Mouse (Mus musculus): ENCODE measurements around the gene Zfp282. TPM values are rescaled to one million over a fixed set of nuclear protein-coding genes. Genes with fewer than 3 reads are reported as not detected.

Gene Zfp282
- polyA plus RNA-seq, 1 experiment from 2014 or later: 12.4 TPM

DNA sequence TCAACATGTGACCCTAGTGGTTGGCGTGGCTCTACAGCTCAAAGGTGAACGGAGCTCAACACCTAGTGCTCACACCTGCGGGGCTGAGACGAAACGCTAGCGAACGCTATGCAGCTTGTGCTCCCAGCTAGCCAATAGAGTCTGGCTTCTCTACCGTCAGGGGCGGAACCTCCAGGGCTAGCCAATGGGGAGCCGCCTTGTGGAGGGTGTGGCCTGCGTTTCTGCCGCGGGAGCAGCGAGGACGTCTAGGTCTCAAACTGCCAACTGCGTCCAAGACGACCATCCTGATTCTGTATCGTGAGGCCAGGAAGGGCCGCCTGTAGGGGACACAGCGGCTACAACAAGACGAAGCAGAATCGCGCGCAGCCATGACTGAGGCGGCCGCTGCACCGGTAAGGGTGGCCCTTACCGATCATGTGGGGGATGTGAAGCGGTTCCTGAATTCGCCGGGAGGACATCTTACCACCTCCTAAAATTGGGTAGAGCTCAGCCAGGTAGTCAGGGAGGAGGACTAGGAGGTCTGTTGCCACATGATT is 76.3 kb downstream of the Zfp282 start, which contains the start of gene Zfp956:
Gene Zfp956, plus strand, starts transcription at position 200 of the 536 bp plus-strand sequence.
- Histone ChIP-seq H3K27me3 (ENCODE audit: insufficient read depth, low read length) (no peaks in the 10 kb centered on the region), H3K4me1 (replicated peaks; ENCODE audit: insufficient read depth, low read length) (0 out of 2 replicates have a peak, but pooled peaks cover 10% of the 10 kb centered on the region), H3K4me2 (ENCODE audit: low read length) (peak within 1 kb of the TSS; percentile 85), H3K27ac (peak within 1 kb of the TSS; percentile 68; the same call in 1 of the 2 replicates), H3K9me3 (replicated peaks; ENCODE audit: low read length) (no peaks in the 10 kb centered on the region), H3K4me3 (replicated peaks; ENCODE audit: low read depth, low read length) (peak within 1 kb of the TSS; percentile 65), H3K9ac (ENCODE audit: low read depth, low read length) (peak within 1 kb of the TSS; percentile 53), H3K36me3 (ENCODE audit: insufficient read depth, low read length) (no peaks in the 10 kb centered on the region)
- ATAC-seq (replicated peaks; ENCODE audit: low FRiP score, low read depth) (peak; percentile 98), DNase-seq (ENCODE audit: low spot score) (peak; percentile 95)
- no peak; the same call in 1 of the 2 replicates for TF ChIP-seq CTCF (IDR thresholded peaks at IDR 0.05; ENCODE audit: low read depth)
- under 1% methylated on average over 31 of the region's 31 CpGs for WGBS

DNA sequence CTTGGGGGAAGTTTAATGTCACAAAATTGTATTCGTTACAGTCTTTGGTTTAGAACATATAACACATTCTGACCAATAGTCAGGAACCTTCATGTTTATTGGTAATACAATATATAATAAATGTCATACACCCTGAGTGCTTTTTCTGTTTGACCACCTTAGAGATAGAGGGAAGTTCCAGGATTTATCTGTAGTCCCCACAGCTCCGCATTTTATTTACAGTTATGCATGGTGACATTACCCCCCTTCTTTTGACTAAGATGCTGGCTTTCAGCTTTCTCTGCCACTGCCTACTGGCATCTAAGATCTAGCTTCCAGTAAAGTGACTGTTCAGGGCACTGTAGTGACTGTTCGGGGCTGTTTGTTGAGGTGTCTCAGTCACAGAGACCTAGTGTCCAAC is 77.4 kb downstream of the Zfp282 start:
- Histone ChIP-seq H3K4me1 (replicated peaks; ENCODE audit: insufficient read depth, low read length) (0 out of 2 replicates have a peak, but pooled peaks cover 10% of the 10 kb centered on the region), H3K27ac (no peak overlapping the region), H3K4me3 (replicated peaks; ENCODE audit: low read depth, low read length) (no peak overlapping the region), H3K9ac (ENCODE audit: low read depth, low read length) (no peak overlapping the region), H3K27me3 (ENCODE audit: insufficient read depth, low read length) (no peaks in the 10 kb centered on the region), H3K9me3 (replicated peaks; ENCODE audit: low read length) (no peaks in the 10 kb centered on the region), H3K36me3 (ENCODE audit: insufficient read depth, low read length) (no peaks in the 10 kb centered on the region), H3K4me2 (ENCODE audit: low read length) (peak overlapping the region; percentile 85; the same call in 1 of the 2 replicates)
- DNase-seq (ENCODE audit: low spot score) (no peak), ATAC-seq (replicated peaks; ENCODE audit: low FRiP score, low read depth) (no peak)
- no peak for TF ChIP-seq CTCF (IDR thresholded peaks at IDR 0.05; ENCODE audit: low read depth)
- WGBS: 86% methylated on average over 3 of the region's 3 CpGs

DNA sequence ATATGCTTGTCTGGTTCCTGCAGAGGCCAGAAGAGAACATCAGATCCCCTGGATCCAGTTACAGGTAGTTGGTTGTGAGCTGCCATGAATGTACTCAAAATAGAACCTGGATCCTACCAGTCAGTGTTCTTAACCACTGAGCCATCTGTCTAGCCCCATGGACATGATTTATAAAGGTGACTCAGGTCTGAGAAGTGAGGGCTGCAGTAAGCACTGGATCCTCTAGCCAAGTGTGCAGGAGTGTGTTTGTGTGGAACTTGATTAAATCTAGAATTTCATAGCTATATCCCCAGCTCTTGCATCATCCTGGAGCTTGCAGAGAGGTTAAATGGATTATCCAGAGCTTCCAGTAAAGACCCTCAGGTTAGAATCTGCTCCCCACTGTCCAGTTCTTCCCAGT is 80.8 kb downstream of the Zfp282 start:
- no peak for DNase-seq (ENCODE audit: low spot score)
- Histone ChIP-seq H3K9me3 (replicated peaks; ENCODE audit: low read length) (no peaks in the 10 kb centered on the region), H3K27me3 (ENCODE audit: insufficient read depth, low read length) (no peaks in the 10 kb centered on the region), H3K4me2 (ENCODE audit: low read length) (no peak overlapping the region), H3K4me3 (replicated peaks; ENCODE audit: low read depth, low read length) (no peak overlapping the region), H3K4me1 (replicated peaks; ENCODE audit: insufficient read depth, low read length) (0 out of 2 replicates have a peak, but pooled peaks cover 8% of the 10 kb centered on the region), H3K36me3 (ENCODE audit: insufficient read depth, low read length) (peaks cover 7% of the 10 kb centered on the region; the same call in 1 of the 2 replicates), H3K9ac (ENCODE audit: low read depth, low read length) (no peak overlapping the region), H3K27ac (no peak overlapping the region)
- ATAC-seq (replicated peaks; ENCODE audit: low FRiP score, low read depth): no peak
- TF ChIP-seq CTCF (IDR thresholded peaks at IDR 0.05; ENCODE audit: low read depth): no peak

Other genes starting within 250 kb of the Zfp282 start
- gene Pdia4, start 63.8 kb upstream of the Zfp282 start, polyA plus RNA-seq (2015; fragmentation: Nextera tagmentation; extraction: Ambion mirVana): 209 and 245 TPM in 2 replicates
- gene Zfp786, start 46.3 kb upstream of the Zfp282 start, polyA plus RNA-seq (2015; fragmentation: Nextera tagmentation; extraction: Ambion mirVana): 1.9 and 2.1 TPM in 2 replicates
- gene Zfp398, start 41.5 kb upstream of the Zfp282 start, polyA plus RNA-seq (2015; fragmentation: Nextera tagmentation; extraction: Ambion mirVana): 6.7 TPM in 2 replicates
- gene Zfp212, start 43.3 kb downstream of the Zfp282 start, polyA plus RNA-seq (2015; fragmentation: Nextera tagmentation; extraction: Ambion mirVana): 14.4 and 15.2 TPM in 2 replicates
- gene Zfp956, start 76.2 kb downstream of the Zfp282 start, polyA plus RNA-seq (2015; fragmentation: Nextera tagmentation; extraction: Ambion mirVana): 6.5 and 6.9 TPM in 2 replicates
- gene Zfp777, start 171.7 kb downstream of the Zfp282 start, polyA plus RNA-seq (2015; fragmentation: Nextera tagmentation; extraction: Ambion mirVana): 7.0 and 7.6 TPM in 2 replicates
- 14.6 and 18.3 TPM in 2 replicates for gene Zfp746, start 209.4 kb downstream of the Zfp282 start, polyA plus RNA-seq (2015; fragmentation: Nextera tagmentation; extraction: Ambion mirVana)

All from kidney, postnatal 0 days (tissue).